Mouse (Mus musculus) hindbrain, embryonic 11.5 days (tissue): Measurements from ENCODE around the gene Neurod2. TPM values are rescaled to one million over a fixed set of nuclear protein-coding genes. Genes with fewer than 3 reads are reported as not detected.

Source experiments
- ATAC-seq: fragments of 200-750 bp; cut with Nextera tagmentation; 2 replicates; pipeline ENCODE4 v1.8.0; 2017; ENCODE audit warnings: mild to moderate bottlenecking, moderate TSS enrichment, moderate library complexity; ENCODE audit not compliant: low FRiP score
- DNase-seq: peaks from one replicate; pipeline ENCODE4 v3.0.0-alpha.2; 2015; ENCODE audit warnings: low spot score
- H3K27ac ChIP-seq: fragments of 300-500 bp; sonication (generic); 2 replicates; pipeline ENCODE4 v1.5.1; 2014; ENCODE audit warnings: mild to moderate bottlenecking, low read depth, low read length
- H3K27me3 ChIP-seq: fragments of 300-500 bp; sonication (generic); 2 replicates; pipeline ENCODE4 v1.6.1; 2014; ENCODE audit warnings: mild to moderate bottlenecking, low read length, moderate library complexity, mixed read lengths; ENCODE audit not compliant: control insufficient read depth, insufficient read depth
- H3K36me3 ChIP-seq: fragments of 300-500 bp; sonication (generic); 2 replicates; pipeline ENCODE4 v1.6.1; 2014; ENCODE audit warnings: mild to moderate bottlenecking, low read length, moderate library complexity, mixed read lengths; ENCODE audit not compliant: control insufficient read depth, insufficient read depth
- H3K4me1 ChIP-seq: fragments of 300-500 bp; sonication (generic); replicated peaks from 2 replicates; pipeline ENCODE4 v1.6.1; 2014; ENCODE audit warnings: low read length, mixed read lengths; ENCODE audit not compliant: control insufficient read depth, insufficient read depth
- H3K4me2 ChIP-seq: fragments of 300-500 bp; sonication (generic); replicated peaks from 2 replicates; pipeline ENCODE4 v1.6.1; 2014; ENCODE audit warnings: mild to moderate bottlenecking, low read depth, low read length
- H3K4me3 ChIP-seq: fragments of 300-500 bp; sonication (generic); 2 replicates; pipeline ENCODE4 v1.5.1; 2014; ENCODE audit warnings: low read depth, low read length
- H3K9ac ChIP-seq: fragments of 300-500 bp; sonication (generic); 2 replicates; pipeline ENCODE4 v1.6.1; 2014; ENCODE audit warnings: low read depth, low read length
- H3K9me3 ChIP-seq: fragments of 300-500 bp; sonication (generic); 2 replicates; pipeline ENCODE4 v1.6.1; 2016; ENCODE audit warnings: low read length; ENCODE audit not compliant: control insufficient read depth
- WGBS: fragments of 180-500 bp; shearing (Covaris S2); extraction: QIAGEN DNeasy Blood & Tissue Kit; methylation state at CpG from one replicate; pipeline ENCODE4 v1.1.7; 2014; 5-methylcytosine and 5-hydroxymethylcytosine counted together
- polyA plus RNA-seq: library from polyadenylated mRNA; unstranded; fragments of >200 nt; fragmentation: Nextera tagmentation; extraction: Ambion mirVana; gene quantifications from 2 replicates; pipeline ENCODE4 v1.2.1, GENCODE M21; 2014

Neurod2 gene
- 0.27 and 0.36 TPM in 2 replicates for polyA plus RNA-seq

DNA sequence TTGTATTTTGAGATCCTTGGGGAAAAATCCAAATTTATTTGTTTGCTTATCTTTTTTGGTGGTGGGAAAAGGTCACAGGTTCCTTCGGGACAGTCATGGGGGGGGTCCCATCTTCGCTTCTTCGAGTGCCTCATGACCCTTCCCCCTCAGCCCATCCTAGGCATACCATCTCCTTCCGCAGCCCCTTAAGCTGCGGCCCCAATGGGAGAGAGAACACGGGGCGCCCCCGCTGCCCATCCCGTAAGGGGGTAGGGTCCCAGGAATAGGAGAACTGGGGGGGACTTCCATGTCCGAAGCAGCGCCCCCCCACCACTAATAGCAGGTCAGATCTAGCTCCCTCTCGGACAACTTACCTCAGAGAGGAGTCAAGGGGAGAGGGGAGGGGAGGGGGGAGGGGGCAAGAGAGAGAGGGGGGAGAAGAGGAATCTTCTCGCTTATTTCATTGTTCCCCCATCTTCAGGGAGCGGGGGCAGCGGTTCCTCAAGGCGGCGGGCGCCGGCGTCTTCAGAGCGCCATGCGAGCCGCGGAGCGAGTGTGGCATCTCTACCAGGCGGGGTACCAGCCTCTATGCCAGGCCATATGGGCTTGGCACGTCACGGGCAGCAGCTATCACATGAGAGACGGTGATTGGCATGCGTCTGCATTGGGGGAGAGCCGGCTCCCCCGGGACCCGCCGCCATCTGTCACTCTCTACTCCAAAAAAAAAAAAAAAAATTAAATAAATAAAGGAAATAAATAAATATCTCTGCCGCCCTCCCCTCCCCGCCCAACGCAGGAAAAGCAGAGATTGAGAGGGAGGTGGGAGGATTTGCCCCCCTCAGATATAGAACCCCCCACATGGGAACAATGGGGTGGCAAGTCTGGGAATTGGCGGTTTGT, at the start of gene Neurod2:
Neurod2 (minus strand) TSS at position 568 of the 879 bp plus-strand sequence.
- ATAC-seq: no peak
- peaks cover 98% of the 10 kb centered on the region for H3K27me3 ChIP-seq
- 0 out of 2 replicates have a peak within 1 kb of the TSS, but pooled peaks have one; percentile 7 for H3K9ac ChIP-seq
- H3K4me1 ChIP-seq: peaks cover 11% of the 10 kb centered on the region; the same call in 1 of the 2 replicates
- no peak for DNase-seq
- H3K36me3 ChIP-seq: no peaks in the 10 kb centered on the region
- no peak within 1 kb of the TSS for H3K27ac ChIP-seq
- 2% methylated on average over 36 of the region's 38 CpGs for WGBS
- H3K4me3 ChIP-seq: peak within 1 kb of the TSS; percentile 23
- no peaks in the 10 kb centered on the region for H3K9me3 ChIP-seq
- peak within 1 kb of the TSS; percentile 38 for H3K4me2 ChIP-seq

- DNase-seq: no peak
- 85% methylated on average over 11 of the region's 11 CpGs for WGBS
- H3K36me3 ChIP-seq: peaks cover 15% of the 10 kb centered on the region
These were observed 48.3 kb upstream of the Neurod2 start for GRCm38 (mm10) chr11:98377787-98378186.

GRCm38 (mm10) chr11:98376756-98377155, 47.3 kb upstream of the Neurod2 start:
- no peak overlapping the region for H3K9ac ChIP-seq
- ATAC-seq (no peak), DNase-seq (no peak)
- 74% methylated on average over 5 of the region's 5 CpGs for WGBS
- no peak overlapping the region for H3K4me2 ChIP-seq
- peaks cover 15% of the 10 kb centered on the region for H3K36me3 ChIP-seq
- no peak overlapping the region for H3K4me3 ChIP-seq
- H3K27me3 ChIP-seq: no peaks in the 10 kb centered on the region
- H3K9me3 ChIP-seq: no peaks in the 10 kb centered on the region
- no peak overlapping the region for H3K27ac ChIP-seq
- peaks cover 4% of the 10 kb centered on the region for H3K4me1 ChIP-seq

More at GRCm38 (mm10) chr11:98377787-98378186, 48.3 kb upstream of the Neurod2 start:
- no peak overlapping the region for H3K9ac ChIP-seq
- no peak overlapping the region for H3K4me3 ChIP-seq
- no peaks in the 10 kb centered on the region for H3K4me1 ChIP-seq
- ATAC-seq: no peak
- H3K9me3 ChIP-seq: no peaks in the 10 kb centered on the region
- H3K27me3 ChIP-seq: no peaks in the 10 kb centered on the region
- H3K27ac ChIP-seq: no peak overlapping the region
- H3K4me2 ChIP-seq: no peak overlapping the region

DNA sequence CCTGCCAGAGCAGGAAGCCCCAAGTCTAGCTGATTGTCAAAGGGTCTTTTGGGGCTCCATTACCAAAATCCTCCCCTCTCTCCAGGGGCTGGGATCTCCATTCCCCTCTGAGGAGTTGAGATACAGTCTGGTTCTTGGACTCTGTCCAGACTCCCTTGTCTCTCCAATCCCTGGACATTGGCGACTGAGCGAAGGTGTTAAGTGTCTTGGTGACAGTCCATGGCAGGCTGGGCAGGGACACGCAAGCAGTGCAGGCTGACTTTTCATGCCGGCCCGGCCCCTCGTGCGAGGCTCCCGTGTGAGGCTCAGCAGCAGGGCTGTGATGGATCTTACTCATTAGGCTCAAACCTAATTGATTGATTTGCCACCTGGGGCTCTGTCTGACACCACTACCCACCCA, 44.8 kb upstream of the Neurod2 start:
- H3K27me3 ChIP-seq: no peaks in the 10 kb centered on the region
- ATAC-seq: no peak
- H3K9ac ChIP-seq: no peak overlapping the region
- H3K9me3 ChIP-seq: no peaks in the 10 kb centered on the region
- WGBS: 80% methylated on average over 8 of the region's 8 CpGs
- H3K4me3 ChIP-seq: no peak overlapping the region
- DNase-seq: no peak
- no peak overlapping the region for H3K4me2 ChIP-seq
- H3K36me3 ChIP-seq: peaks cover 15% of the 10 kb centered on the region
- H3K27ac ChIP-seq: no peak overlapping the region
- peaks cover 13% of the 10 kb centered on the region for H3K4me1 ChIP-seq

GRCm38 (mm10) chr11:98373244-98373643, 43.8 kb upstream of the Neurod2 start:
- H3K4me2 ChIP-seq: no peak overlapping the region
- no peak overlapping the region for H3K4me3 ChIP-seq
- H3K27me3 ChIP-seq: no peaks in the 10 kb centered on the region
- no peaks in the 10 kb centered on the region for H3K9me3 ChIP-seq
- 87% methylated on average over 6 of the region's 6 CpGs for WGBS
- no peak overlapping the region for H3K9ac ChIP-seq
- DNase-seq (no peak), ATAC-seq (no peak)
- H3K27ac ChIP-seq: no peak overlapping the region
- peaks cover 12% of the 10 kb centered on the region for H3K36me3 ChIP-seq
- peaks cover 13% of the 10 kb centered on the region for H3K4me1 ChIP-seq

GRCm38 (mm10) chr11:98372406-98372805, 43.0 kb upstream of the Neurod2 start:
- no peak overlapping the region for H3K4me2 ChIP-seq

DNA sequence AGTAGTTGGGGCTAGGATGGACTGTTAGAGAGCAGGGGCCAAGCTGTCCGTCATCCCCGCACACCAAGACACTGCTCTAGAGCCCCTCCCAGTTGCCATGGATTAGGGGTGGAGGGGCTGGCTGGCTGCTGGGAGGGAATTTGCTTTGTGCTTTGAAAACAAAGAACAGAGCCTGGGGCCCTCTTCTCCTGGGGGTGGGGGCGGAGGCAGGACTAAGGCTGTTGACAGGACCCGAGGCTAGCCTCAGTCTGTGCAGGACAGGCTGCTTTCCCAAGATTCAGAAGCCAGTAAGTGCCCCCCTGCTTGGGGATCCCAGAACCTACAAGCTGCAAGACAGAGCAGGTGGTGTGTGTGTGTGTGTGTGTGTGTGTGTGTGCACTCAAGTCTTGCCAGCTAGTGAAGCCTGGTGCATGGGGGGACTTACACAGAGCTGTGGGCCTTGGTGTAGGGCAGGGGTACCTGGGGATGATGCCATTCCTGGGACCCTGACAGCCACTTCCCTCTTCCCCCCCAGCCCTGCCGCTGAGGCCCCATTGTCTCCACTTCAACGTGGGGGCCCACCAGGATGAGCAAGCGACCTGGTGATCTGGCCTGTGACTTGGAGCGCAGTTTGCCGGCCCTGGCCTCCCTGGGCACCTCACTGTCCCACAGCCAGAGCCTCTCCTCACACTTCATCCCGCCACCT, 42.2 kb upstream of the Neurod2 start:
- Histone ChIP-seq H3K9me3 (no peaks in the 10 kb centered on the region), H3K9ac (peak overlapping the region; percentile 29; the same call in 1 of the 2 replicates), H3K4me2 (peak overlapping the region; percentile 19; the same call in 1 of the 2 replicates), H3K36me3 (peaks cover 6% of the 10 kb centered on the region; the same call in 1 of the 2 replicates), H3K27ac (peak overlapping the region; percentile 37), H3K4me3 (no peak overlapping the region), H3K4me1 (peaks cover 13% of the 10 kb centered on the region), H3K27me3 (no peaks in the 10 kb centered on the region)
- ATAC-seq (peak; percentile 82), DNase-seq (peak; percentile 66)
- 31% methylated on average over 10 of the region's 10 CpGs for WGBS

More at GRCm38 (mm10) chr11:98372406-98372805, 43.0 kb upstream of the Neurod2 start:
- no peak overlapping the region for H3K4me3 ChIP-seq
- H3K4me1 ChIP-seq: peaks cover 13% of the 10 kb centered on the region
- ATAC-seq: peak; percentile 26; the same call in 1 of the 2 replicates
- H3K36me3 ChIP-seq: peaks cover 8% of the 10 kb centered on the region
- H3K27ac ChIP-seq: no peak overlapping the region
- 0% methylated on average over 2 of the region's 2 CpGs for whole genome bisulfite sequencing
- no peaks in the 10 kb centered on the region for H3K9me3 ChIP-seq
- H3K9ac ChIP-seq: no peak overlapping the region
- no peaks in the 10 kb centered on the region for H3K27me3 ChIP-seq
- DNase-seq: peak; percentile 85

DNA sequence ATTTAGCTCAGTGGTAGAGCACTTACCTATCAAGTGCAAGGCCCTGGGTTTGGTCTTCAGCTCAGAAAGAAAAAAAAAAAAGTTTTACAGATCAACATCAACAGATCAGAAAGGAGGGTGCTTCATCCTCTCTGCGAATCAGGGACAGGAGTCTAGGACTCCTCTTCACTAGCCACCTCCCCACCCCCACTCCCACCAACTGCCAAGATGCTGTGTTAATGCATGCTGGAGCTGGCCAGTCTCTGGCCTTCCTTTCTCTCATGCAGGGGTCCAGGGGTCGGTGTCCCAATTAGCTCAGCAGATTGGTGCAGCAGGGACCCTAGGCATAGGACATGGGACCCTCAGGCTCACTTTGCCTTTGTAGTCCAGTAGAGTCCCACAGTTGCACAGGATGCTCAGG, 41.1 kb upstream of the Neurod2 start:
- Histone ChIP-seq H3K9me3 (no peaks in the 10 kb centered on the region), H3K36me3 (peaks cover 6% of the 10 kb centered on the region; the same call in 1 of the 2 replicates), H3K27me3 (no peaks in the 10 kb centered on the region), H3K9ac (no peak overlapping the region), H3K4me2 (no peak overlapping the region), H3K4me3 (no peak overlapping the region), H3K27ac (no peak overlapping the region), H3K4me1 (peaks cover 13% of the 10 kb centered on the region)
- ATAC-seq: no peak
- DNase-seq: no peak
- 72% methylated on average over 2 of the region's 2 CpGs for WGBS
